Mouse (Mus musculus) E14TG2a.4 (cell line): ENCODE measurements at regions not wholly inside any gene's neighbourhood (a gene's known extent, or its start where the extent isn't known, plus 50 kb on each side); places are given as distances from the start of the nearest gene placed in this dataset.

Experiments used
- CTCF ChIP-seq: conservative IDR thresholded peaks from 2 replicates; pipeline ENCODE4 v1.5.1; 2014; ENCODE audit warnings: low read length
- POU5F1 ChIP-seq: IDR thresholded peaks from 2 replicates; pipeline ENCODE4 v1.6.1; 2014; ENCODE audit warnings: low read length, borderline replicate concordance

GRCm38 (mm10) chr15:36715159-36715558 lies 292.4 kb downstream of the Zfp706 start:
- no peak for TF ChIP-seq POU5F1
- no peak for TF ChIP-seq CTCF
